In the genomic region with DNA sequence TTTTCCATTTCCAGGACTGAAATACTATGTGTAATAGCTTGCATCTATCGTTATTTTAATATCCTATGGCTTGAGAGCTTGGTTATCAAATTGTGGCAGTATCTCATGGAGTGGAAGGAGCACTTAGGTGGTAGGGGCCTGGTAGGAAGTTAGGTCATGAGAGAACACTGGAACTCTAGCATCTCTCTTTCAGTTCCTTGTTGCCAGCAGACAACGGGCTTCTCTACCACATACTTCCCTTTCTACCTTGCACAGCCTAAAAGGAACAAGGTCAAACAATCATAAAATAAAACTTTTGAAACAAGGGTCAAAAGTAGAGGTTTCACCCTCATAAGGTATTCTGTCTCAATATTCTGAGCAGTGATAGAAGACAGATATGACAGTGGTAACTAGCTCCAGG, we compare ENCODE assay signal across 20 mouse cellular contexts. TPM values are rescaled to one million over a fixed set of nuclear protein-coding genes. Genes with fewer than 3 reads are reported as not detected.
DNase-seq lines count a peak whose midpoint lies in the region; ATAC-seq and TF ChIP-seq lines count a peak whose summit lies in the region.
"Had no signal": no experiment of that assay in that cellular context is flagged by ENCODE, and none has a peak within 500 bp of the region (broad histone marks: within the 10 kb centered on the region; RNA-seq: fewer than 3 reads in every experiment).

No protein-coding gene starts in this region.

- H3K4me2 ChIP-seq in CH12.LX (ENCODE audit: insufficient read depth, low read depth, poor library complexity, severe bottlenecking), result no peak overlapping the region
- H3K4me2 ChIP-seq in midbrain, embryonic 11.5 days, result no peak overlapping the region
- H3K4me2 ChIP-seq: embryonic facial prominence, embryonic 15.5 days; heart, embryonic 12.5 days; hindbrain, embryonic 14.5 days had no signal

- no peak for TF ChIP-seq CTCF in CH12.LX (conservative IDR thresholded peaks at IDR 0.05 in 1 of 2, IDR thresholded peaks at IDR 0.05 in 1 of 2; ENCODE audit: low read depth in 2 of 2, low read length in 2 of 2)

- peaks cover 0 to 2% of the 10 kb centered on the region in 2 experiments for H3K36me3 ChIP-seq in CH12.LX (replicated peaks in 1 of 2; ENCODE audit: control insufficient read depth in 1 of 2, insufficient read depth in 1 of 2, low read length in 1 of 2)
- H3K36me3 ChIP-seq in midbrain, embryonic 11.5 days (ENCODE audit: control insufficient read depth, insufficient read depth, low read length), result no peaks in the 10 kb centered on the region
- H3K36me3 ChIP-seq: embryonic facial prominence, embryonic 15.5 days; forebrain, embryonic 10.5 days; heart, embryonic 12.5 days; hindbrain, embryonic 10.5 days had no signal

- no peak overlapping the region for H3K9ac ChIP-seq in CH12.LX (ENCODE audit: insufficient read depth, low read depth)
- no peak overlapping the region for H3K9ac ChIP-seq in midbrain, embryonic 11.5 days (ENCODE audit: low read length)
- H3K9ac ChIP-seq: embryonic facial prominence, embryonic 15.5 days; heart, embryonic 12.5 days; hindbrain, embryonic 14.5 days had no signal

- H3K9me3 ChIP-seq in CH12.LX (replicated peaks; ENCODE audit: low read length), result no peaks in the 10 kb centered on the region
- H3K9me3 ChIP-seq in midbrain, embryonic 11.5 days (ENCODE audit: control insufficient read depth, low read length), result no peaks in the 10 kb centered on the region
- H3K9me3 ChIP-seq: embryonic facial prominence, embryonic 15.5 days; forebrain, embryonic 10.5 days; heart, embryonic 12.5 days; hindbrain, embryonic 10.5 days had no signal

- in situ Hi-C loops in CH12.LX (cut with MboI; ENCODE audit: low pct_ligation_motif_present, low pct_unique_long_range_greater_than_20kb, low sequenced_read_pairs), result no loop called here

- TF ChIP-seq RAD21 in CH12.LX (IDR thresholded peaks at IDR 0.05; ENCODE audit: low read depth, low read length), result no peak

- WGBS in midbrain, embryonic 11.5 days, result 92% methylated on average over 2 of the region's 2 CpGs

- peaks cover 5 to 23% of the 10 kb centered on the region in 2 experiments for H3K4me1 ChIP-seq in CH12.LX (ENCODE audit: control insufficient read depth in 1 of 2, insufficient read depth in 2 of 2)
- no peaks in the 10 kb centered on the region for H3K4me1 ChIP-seq in midbrain, embryonic 11.5 days (ENCODE audit: control insufficient read depth, insufficient read depth, low read length)
- H3K4me1 ChIP-seq: embryonic facial prominence, embryonic 15.5 days; forebrain, embryonic 10.5 days; hindbrain, embryonic 10.5 days had no signal

- H3K79me2 ChIP-seq in CH12.LX (replicated peaks; ENCODE audit: control insufficient read depth, extremely low read depth, insufficient read depth, poor library complexity, severe bottlenecking), result no peaks in the 10 kb centered on the region

- no peak overlapping the region for H3K4me3 ChIP-seq in CH12.LX (replicated peaks in 1 of 3; ENCODE audit: low read depth in 2 of 3, low read length in 2 of 3, poor library complexity in 1 of 3)
- no peak overlapping the region for H3K4me3 ChIP-seq in midbrain, embryonic 11.5 days (ENCODE audit: low read depth, low read length)
- H3K4me3 ChIP-seq: embryonic facial prominence, embryonic 15.5 days; erythroblast, embryonic 14.5 days; forebrain, embryonic 10.5 days; heart, embryonic 12.5 days; hindbrain, embryonic 10.5 days had no signal

- DNase-seq in lung, postnatal 25 days (ENCODE audit: low spot score), result peak; percentile 3
- DNase-seq in lung, adult 18-20 months, result no peak
- DNase-seq in CH12.LX (ENCODE audit: extremely low read depth), result peak; percentile 35
- DNase-seq in urinary bladder, postnatal 10 days (ENCODE audit: low spot score), result no peak
- no peak for DNase-seq in midbrain, embryonic 11.5 days (ENCODE audit: low spot score, missing footprints)
- no peak for DNase-seq in cerebellum, adult 9-11 months
- DNase-seq: adrenal gland, postnatal 14 days; cerebellum, adult 11-12 months; cerebellum, adult 9-10 months; embryo, embryonic 11 days; gastrocnemius, postnatal 10 days had no signal

- H3K27ac ChIP-seq in CH12.LX (ENCODE audit: insufficient read depth, low read depth), result no peak overlapping the region
- no peak overlapping the region for H3K27ac ChIP-seq in midbrain, embryonic 11.5 days (ENCODE audit: low read depth, low read length)
- H3K27ac ChIP-seq: embryonic facial prominence, embryonic 15.5 days; forebrain, embryonic 10.5 days; hindbrain, embryonic 10.5 days; hindbrain, embryonic 14.5 days had no signal

- dilution Hi-C loops in CH12.LX (cut with MboI; ENCODE audit: extremely low pct_ligation_motif_present, extremely low pct_unique_long_range_greater_than_20kb, low sequenced_read_pairs), result no loop called here

- peak; percentile 61; the same call in 1 of the 2 replicates for TF ChIP-seq EP300 in CH12.LX (IDR thresholded peaks at IDR 0.05; ENCODE audit: low read length)

- TF ChIP-seq POLR2A in CH12.LX (IDR thresholded peaks at IDR 0.05; ENCODE audit: low read depth, low read length), result no peak

- H3K27me3 ChIP-seq in CH12.LX (replicated peaks), result no peaks in the 10 kb centered on the region
- H3K27me3 ChIP-seq in midbrain, embryonic 11.5 days (ENCODE audit: control insufficient read depth, insufficient read depth, low read length), result no peaks in the 10 kb centered on the region
- H3K27me3 ChIP-seq: embryonic facial prominence, embryonic 15.5 days; heart, embryonic 12.5 days had no signal

- ATAC-seq in granulocyte monocyte progenitor cell, adult 5-6 weeks (replicated peaks; ENCODE audit: poor library complexity, severe bottlenecking), result peak; percentile 74
- peak; percentile 51; the same call in 1 of the 2 replicates for ATAC-seq in neutrophil, adult 5-6 weeks (ENCODE audit: extremely low read depth, insufficient number of reproducible peaks, low FRiP score, poor library complexity, severe bottlenecking)
- ATAC-seq in midbrain, embryonic 11.5 days (ENCODE audit: low FRiP score), result no peak
- ATAC-seq: forebrain, embryonic 14.5 days had no signal

TF ChIP-seq in CH12.LX, 34 proteins besides CTCF, POLR2A, EP300 and RAD21:
- TF ChIP-seq ZKSCAN1 (IDR thresholded peaks at IDR 0.05; ENCODE audit: borderline replicate concordance, low read depth, low read length), result no peak
- peak; percentile 50; the same call in 1 of the 2 replicates for TF ChIP-seq IRF4 (IDR thresholded peaks at IDR 0.05; ENCODE audit: low read depth, low read length)

RNA-seq across cellular contexts. Expression of gene Spef2, which starts 38.3 kb away (rescaled TPM):
- total RNA-seq in CH12.LX (2012; rRNA removed) (0.38 and 0.51 TPM in 2 replicates), CH12.LX (2014; rRNA removed) (1.2 and 1.5 TPM in 2 replicates)
- 1.2 and 1.4 TPM in 2 replicates for polyA plus RNA-seq in CH12.LX (2012; ENCODE audit: insufficient read length, low read depth)
- 4.9 TPM in 1 of 2 replicates, not detected in the other for total RNA-seq in granulocyte monocyte progenitor cell, adult 5-6 weeks (2014; fragmentation: Nextera tagmentation)
- total RNA-seq in granulocyte monocyte progenitor cell, adult 5-6 weeks (2017), result 2.4 and 2.8 TPM in 2 replicates
- 0.47 and 3.7 TPM in 2 replicates for total RNA-seq in neutrophil, adult 5-6 weeks (2017)
- polyA plus RNA-seq in midbrain, embryonic 11.5 days (2014; fragmentation: Nextera tagmentation; extraction: Ambion mirVana), result 0.34 and 0.71 TPM in 2 replicates
- polyA plus RNA-seq: erythroblast, embryonic 14.5 days had no signal

Comparison
In these comparisons a context has a peak if more than half of its experiments do, and no peak if none do; other contexts are left out.
1. DNase-seq: peak in lung, postnatal 25 days (single experiment) and CH12.LX (single experiment); none in lung, adult 18-20 months (0 of 2), urinary bladder, postnatal 10 days (single experiment), midbrain, embryonic 11.5 days (single experiment) and cerebellum, adult 9-11 months (single experiment).